Mouse (Mus musculus): ENCODE measurements around the gene Cxcr4.

DNA sequence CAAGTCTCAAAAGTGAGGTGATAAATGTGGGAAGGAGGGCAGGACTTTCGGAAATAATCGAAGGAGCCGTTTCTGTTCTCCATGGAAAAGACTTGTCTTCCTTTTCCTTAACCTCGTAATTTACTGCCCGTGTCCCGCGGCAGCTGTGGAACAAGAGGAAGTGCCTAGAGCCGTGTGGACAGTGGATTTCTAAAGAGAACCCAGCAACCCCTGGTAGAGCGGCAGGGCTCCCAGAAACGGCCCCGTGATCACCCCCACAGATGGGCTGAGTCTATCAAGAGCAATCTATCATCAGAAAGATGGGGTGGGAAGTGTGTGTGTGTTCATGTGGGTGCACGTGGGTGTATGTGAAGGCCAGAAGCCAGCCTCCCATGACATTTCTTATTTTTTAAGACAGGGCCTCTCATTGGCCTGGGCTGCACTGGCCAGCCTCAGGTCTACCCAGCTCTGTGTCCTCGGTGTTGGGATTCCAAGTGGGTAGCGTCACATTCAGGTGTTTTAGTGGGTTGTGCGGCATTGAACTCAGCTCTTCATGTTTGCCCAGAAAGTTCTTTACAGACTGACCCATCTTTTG lies 5.2 kb upstream of the Cxcr4 start:
- no peak for TF ChIP-seq CTCF (conservative IDR thresholded peaks at IDR 0.05; ENCODE audit: insufficient read depth, insufficient read length, low read depth, low read length)
- no peak for TF ChIP-seq POLR2A (IDR thresholded peaks at IDR 0.05; ENCODE audit: low read depth, low read length)

Data from kidney, adult 2 months (tissue).